ENCODE assay signal across 10 mouse cellular contexts in genomic region chr5:24453985-24454303, GRCm38 (mm10). TPM values are rescaled to one million over a fixed set of nuclear protein-coding genes. Genes with fewer than 3 reads are reported as not detected.
A peak's percentile ranks its signal among the peaks of the same experiment; 100 is the strongest.
DNase-seq lines count a peak whose midpoint lies in the region; ATAC-seq and TF ChIP-seq lines count a peak whose summit lies in the region.
"Had no signal": no experiment of that assay in that cellular context is flagged by ENCODE, and none has a peak within 500 bp of the region (broad histone marks: within the 10 kb centered on the region; RNA-seq: fewer than 3 reads in every experiment).

No protein-coding gene starts in this region.

- peaks cover 62% of the 10 kb centered on the region for H3K4me1 ChIP-seq in erythroblast, embryonic 14.5 days (ENCODE audit: control insufficient read depth)
- peaks cover 45% of the 10 kb centered on the region for H3K4me1 ChIP-seq in E14TG2a.4 (replicated peaks; ENCODE audit: low read depth, low read length)
- peaks cover 15% of the 10 kb centered on the region for H3K4me1 ChIP-seq in heart, postnatal 0 days (ENCODE audit: control insufficient read depth, insufficient read depth)
- peaks cover 23% of the 10 kb centered on the region for H3K4me1 ChIP-seq in liver, postnatal 0 days (ENCODE audit: insufficient read depth)
- H3K4me1 ChIP-seq in kidney, adult 2 months (ENCODE audit: control insufficient read depth, insufficient read depth, low read length): peaks cover 6% of the 10 kb centered on the region

- H3K9ac ChIP-seq in heart, postnatal 0 days (replicated peaks; ENCODE audit: low read depth, low read length): no peak overlapping the region
- H3K9ac ChIP-seq in liver, postnatal 0 days (replicated peaks): no peak overlapping the region

- H3K9me3 ChIP-seq in erythroblast, embryonic 14.5 days (ENCODE audit: control insufficient read depth, low read length): no peaks in the 10 kb centered on the region
- H3K9me3 ChIP-seq in E14TG2a.4 (ENCODE audit: low read length): no peaks in the 10 kb centered on the region
- H3K9me3 ChIP-seq in heart, postnatal 0 days (replicated peaks; ENCODE audit: control insufficient read depth, low read length): no peaks in the 10 kb centered on the region
- H3K9me3 ChIP-seq in liver, postnatal 0 days (ENCODE audit: low read length): no peaks in the 10 kb centered on the region

- peak overlapping the region; percentile 99 for H3K4me2 ChIP-seq in heart, postnatal 0 days (ENCODE audit: low read depth, low read length)
- peak overlapping the region; percentile 100 for H3K4me2 ChIP-seq in liver, postnatal 0 days (ENCODE audit: low read depth, low read length)

- TF ChIP-seq CTCF in E14TG2a.4 (conservative IDR thresholded peaks at IDR 0.05; ENCODE audit: low read length): no peak
- TF ChIP-seq CTCF in heart, postnatal 0 days (IDR thresholded peaks at IDR 0.05; ENCODE audit: low read depth): no peak
- no peak for TF ChIP-seq CTCF in liver, postnatal 0 days (IDR thresholded peaks at IDR 0.05; ENCODE audit: low read depth)
- TF ChIP-seq CTCF in kidney, adult 2 months (conservative IDR thresholded peaks at IDR 0.05; ENCODE audit: insufficient read depth, insufficient read length, low read depth, low read length): no peak

- peak overlapping the region; percentile 92 for H3K4me3 ChIP-seq in erythroblast, embryonic 14.5 days (replicated peaks)
- H3K4me3 ChIP-seq in E14TG2a.4 (replicated peaks; ENCODE audit: low read length): peak overlapping the region; percentile 89
- H3K4me3 ChIP-seq in heart, postnatal 0 days (ENCODE audit: low read depth, low read length): peak overlapping the region; percentile 81; the same call in 1 of the 2 replicates
- no peak overlapping the region for H3K4me3 ChIP-seq in liver, postnatal 0 days (ENCODE audit: low read depth, low read length)
- no peak overlapping the region for H3K4me3 ChIP-seq in kidney, adult 2 months (ENCODE audit: insufficient read depth, low read depth, low read length)

- H3K27ac ChIP-seq in heart, postnatal 0 days (ENCODE audit: low read depth): peak overlapping the region; percentile 89; the same call in 1 of the 2 replicates
- no peak overlapping the region for H3K27ac ChIP-seq in liver, postnatal 0 days (ENCODE audit: low read depth)
- H3K27ac ChIP-seq in kidney, adult 2 months (ENCODE audit: insufficient read depth, low read depth, low read length): no peak overlapping the region

- peaks cover 52% of the 10 kb centered on the region for H3K36me3 ChIP-seq in erythroblast, embryonic 14.5 days (ENCODE audit: control insufficient read depth)
- H3K36me3 ChIP-seq in E14TG2a.4 (ENCODE audit: insufficient read depth, low read length): peaks cover 34% of the 10 kb centered on the region
- 0 out of 2 replicates have a peak, but pooled peaks cover 5% of the 10 kb centered on the region for H3K36me3 ChIP-seq in heart, postnatal 0 days (replicated peaks; ENCODE audit: control insufficient read depth, insufficient read depth, low read length)
- 0 out of 2 replicates have a peak, but pooled peaks cover 5% of the 10 kb centered on the region for H3K36me3 ChIP-seq in liver, postnatal 0 days (replicated peaks; ENCODE audit: insufficient read depth, low read length)
- H3K36me3 ChIP-seq in kidney, adult 2 months (ENCODE audit: control insufficient read depth, insufficient read depth, low read length): no peaks in the 10 kb centered on the region

- no peak for TF ChIP-seq EP300 in heart, postnatal 0 days (IDR thresholded peaks at IDR 0.05; ENCODE audit: low read depth)
- no peak for TF ChIP-seq EP300 in liver, postnatal 0 days (IDR thresholded peaks at IDR 0.05; ENCODE audit: low read depth)

- no peak for ATAC-seq in erythroblast, adult 5-6 weeks (replicated peaks; ENCODE audit: low FRiP score, poor library complexity, severe bottlenecking)
- no peak for ATAC-seq in heart, postnatal 0 days (ENCODE audit: insufficient read depth, low read depth)
- no peak for ATAC-seq in liver, postnatal 0 days

- no peaks in the 10 kb centered on the region for H3K27me3 ChIP-seq in erythroblast, embryonic 14.5 days (ENCODE audit: control insufficient read depth)
- H3K27me3 ChIP-seq in E14TG2a.4 (ENCODE audit: insufficient read depth, low read length): peaks cover 32% of the 10 kb centered on the region
- no peaks in the 10 kb centered on the region for H3K27me3 ChIP-seq in heart, postnatal 0 days (ENCODE audit: control insufficient read depth, insufficient read depth, low read length)
- H3K27me3 ChIP-seq in liver, postnatal 0 days (ENCODE audit: insufficient read depth, low read length): no peaks in the 10 kb centered on the region
- no peaks in the 10 kb centered on the region for H3K27me3 ChIP-seq in kidney, adult 2 months (replicated peaks; ENCODE audit: control insufficient read depth, insufficient read depth, low read length)

- WGBS in heart, postnatal 0 days: 23% methylated on average over 2 of the region's 2 CpGs
- WGBS in liver, postnatal 0 days (ENCODE audit: insufficient replicate concordance): 55% methylated on average over 2 of the region's 2 CpGs
- WGBS in kidney, adult 2 months: 40% methylated on average over 2 of the region's 2 CpGs

- TF ChIP-seq POLR2A in kidney, adult 2 months (IDR thresholded peaks at IDR 0.05; ENCODE audit: low read depth, low read length): no peak

- no peak for DNase-seq in heart, postnatal 0 days (ENCODE audit: low spot score)
- no peak for DNase-seq in liver, postnatal 0 days
- DNase-seq in cerebellum, adult 9-11 months: no peak
- DNase-seq in kidney, adult 2 months: no peak
- DNase-seq in adrenal gland, postnatal 14 days: no peak
- DNase-seq: adrenal gland, postnatal 25 days; thymus, postnatal 36 days had no signal

RNA-seq across cellular contexts. Expression of gene Agap3, which starts 2.0 kb away (rescaled TPM):
- 17.2 and 18.9 TPM in 2 replicates for polyA plus RNA-seq in erythroblast, embryonic 14.5 days (2012)
- 1.0 and 3.5 TPM in 2 replicates for total RNA-seq in erythroblast, adult 5-6 weeks (2015; ENCODE audit: low replicate concordance)
- 10.5 and 14.5 TPM in 2 replicates for total RNA-seq in erythroblast, adult 5-6 weeks (2017; ENCODE audit: low replicate concordance)
- 39.3 and 40.6 TPM in 2 replicates for total RNA-seq in heart, postnatal 0 days (2014; rRNA removed; ENCODE audit: low replicate concordance)
- polyA plus RNA-seq in heart, postnatal 0 days (2015; fragmentation: Nextera tagmentation; extraction: Ambion mirVana): 15.6 and 18.3 TPM in 2 replicates
- polyA plus RNA-seq in liver, postnatal 0 days (2015; fragmentation: Nextera tagmentation; extraction: Ambion mirVana): 8.3 and 9.1 TPM in 2 replicates
- 59.4 and 62.3 TPM in 2 replicates for polyA plus RNA-seq in kidney, adult 2 months (2012; rRNA removed)
- total RNA-seq in adrenal gland, postnatal 14 days (2021): 64.0 and 72.0 TPM in 2 replicates

RNA-seq across cellular contexts. Expression of gene Tmub1, which starts 6.3 kb away (rescaled TPM):
- polyA plus RNA-seq in erythroblast, embryonic 14.5 days (2012): 2.3 and 2.8 TPM in 2 replicates
- 2.9 and 3.7 TPM in 2 replicates for total RNA-seq in erythroblast, adult 5-6 weeks (2015; ENCODE audit: low replicate concordance)
- 2.0 and 4.3 TPM in 2 replicates for total RNA-seq in erythroblast, adult 5-6 weeks (2017; ENCODE audit: low replicate concordance)
- 30.8 and 36.7 TPM in 2 replicates for total RNA-seq in heart, postnatal 0 days (2014; rRNA removed; ENCODE audit: low replicate concordance)
- 16.5 and 17.3 TPM in 2 replicates for polyA plus RNA-seq in heart, postnatal 0 days (2015; fragmentation: Nextera tagmentation; extraction: Ambion mirVana)
- 5.2 and 5.5 TPM in 2 replicates for polyA plus RNA-seq in liver, postnatal 0 days (2015; fragmentation: Nextera tagmentation; extraction: Ambion mirVana)
- polyA plus RNA-seq in kidney, adult 2 months (2012; rRNA removed): 60.0 and 68.9 TPM in 2 replicates
- 8.6 and 10.6 TPM in 2 replicates for total RNA-seq in adrenal gland, postnatal 14 days (2021)

RNA-seq across cellular contexts. Expression of gene Fastk, which starts 8.9 kb away (rescaled TPM):
- polyA plus RNA-seq in erythroblast, embryonic 14.5 days (2012): 33.0 and 33.8 TPM in 2 replicates
- 9.2 and 25.1 TPM in 2 replicates for total RNA-seq in erythroblast, adult 5-6 weeks (2015; ENCODE audit: low replicate concordance)
- total RNA-seq in erythroblast, adult 5-6 weeks (2017; ENCODE audit: low replicate concordance): 4.3 and 9.1 TPM in 2 replicates
- 368 and 470 TPM in 2 replicates for total RNA-seq in heart, postnatal 0 days (2014; rRNA removed; ENCODE audit: low replicate concordance)
- 219 and 223 TPM in 2 replicates for polyA plus RNA-seq in heart, postnatal 0 days (2015; fragmentation: Nextera tagmentation; extraction: Ambion mirVana)
- polyA plus RNA-seq in liver, postnatal 0 days (2015; fragmentation: Nextera tagmentation; extraction: Ambion mirVana): 40.6 and 46.9 TPM in 2 replicates
- polyA plus RNA-seq in kidney, adult 2 months (2012; rRNA removed): 291 and 403 TPM in 2 replicates
- 113 and 122 TPM in 2 replicates for total RNA-seq in adrenal gland, postnatal 14 days (2021)

RNA-seq across cellular contexts. Expression of gene Slc4a2, which starts 30.3 kb away (rescaled TPM):
- polyA plus RNA-seq in erythroblast, embryonic 14.5 days (2012): 1.1 and 2.5 TPM in 2 replicates
- total RNA-seq in erythroblast, adult 5-6 weeks (2015; ENCODE audit: low replicate concordance): 1.7 and 16.1 TPM in 2 replicates
- total RNA-seq in erythroblast, adult 5-6 weeks (2017; ENCODE audit: low replicate concordance): 6.3 and 15.9 TPM in 2 replicates
- total RNA-seq in heart, postnatal 0 days (2014; rRNA removed; ENCODE audit: low replicate concordance): 74.9 and 110 TPM in 2 replicates
- polyA plus RNA-seq in heart, postnatal 0 days (2015; fragmentation: Nextera tagmentation; extraction: Ambion mirVana): 20.8 and 21.5 TPM in 2 replicates
- 7.5 and 8.3 TPM in 2 replicates for polyA plus RNA-seq in liver, postnatal 0 days (2015; fragmentation: Nextera tagmentation; extraction: Ambion mirVana)
- polyA plus RNA-seq in kidney, adult 2 months (2012; rRNA removed): 56.8 and 66.9 TPM in 2 replicates
- 57.6 and 60.5 TPM in 2 replicates for total RNA-seq in adrenal gland, postnatal 14 days (2021)

RNA-seq across cellular contexts. Expression of gene Cdk5, which starts 30.6 kb away (rescaled TPM):
- polyA plus RNA-seq in erythroblast, embryonic 14.5 days (2012): 0.40 and 0.67 TPM in 2 replicates
- total RNA-seq in erythroblast, adult 5-6 weeks (2015; ENCODE audit: low replicate concordance): 0.58 and 4.2 TPM in 2 replicates
- total RNA-seq in erythroblast, adult 5-6 weeks (2017; ENCODE audit: low replicate concordance): 2.5 and 3.5 TPM in 2 replicates
- total RNA-seq in heart, postnatal 0 days (2014; rRNA removed; ENCODE audit: low replicate concordance): 17.3 and 21.6 TPM in 2 replicates
- 30.9 and 32.2 TPM in 2 replicates for polyA plus RNA-seq in heart, postnatal 0 days (2015; fragmentation: Nextera tagmentation; extraction: Ambion mirVana)
- 11.5 and 13.1 TPM in 2 replicates for polyA plus RNA-seq in liver, postnatal 0 days (2015; fragmentation: Nextera tagmentation; extraction: Ambion mirVana)
- polyA plus RNA-seq in kidney, adult 2 months (2012; rRNA removed): 78.0 and 83.2 TPM in 2 replicates
- 38.5 and 38.7 TPM in 2 replicates for total RNA-seq in adrenal gland, postnatal 14 days (2021)

Comparison
In these comparisons a context has a peak if more than half of its experiments do, and no peak if none do; other contexts are left out.
1. H3K4me3 ChIP-seq: peak in erythroblast, embryonic 14.5 days (single experiment), E14TG2a.4 (single experiment) and heart, postnatal 0 days (single experiment); none in liver, postnatal 0 days (single experiment) and kidney, adult 2 months (single experiment).